Mouse (Mus musculus) B cell, adult 2 months (primary cell): ENCODE results near the gene Pde11a.
A peak's percentile ranks its signal among the peaks of the same experiment; 100 is the strongest.

ENCODE experiments used
- DNase-seq, 2 experiments: peaks; one replicate each; pipeline ENCODE4 v3.0.0; 2022

Gene Pde11a

GRCm38 (mm10) chr2:76338215-76339156 is at the start of gene Pde11a:
Gene Pde11a, minus strand, starts transcription at chr2:76338774.
- DNase-seq = no peak

- no peak for DNase-seq
These were observed 48.0 kb upstream of the Pde11a start for GRCm38 (mm10) chr2:76386531-76386930.

GRCm38 (mm10) chr2:76378646-76379045 is 40.1 kb upstream of the Pde11a start:
- no peak for DNase-seq

- DNase-seq = no peak
These were observed 36.1 kb upstream of the Pde11a start for GRCm38 (mm10) chr2:76374544-76375206.

GRCm38 (mm10) chr2:76372244-76372643 is 33.7 kb upstream of the Pde11a start:
- no peak for DNase-seq

- no peak for DNase-seq
These were observed 32.0 kb upstream of the Pde11a start for GRCm38 (mm10) chr2:76370656-76370922.

GRCm38 (mm10) chr2:76369821-76370655 is 31.5 kb upstream of the Pde11a start, which contains the start of gene Rbm45:
Gene Rbm45, plus strand, starts transcription at chr2:76369984.
- peak; percentile 93 to 94 for DNase-seq

GRCm38 (mm10) chr2:76368861-76369660 is 30.5 kb upstream of the Pde11a start:
- DNase-seq = peak; percentile 3 to 4

GRCm38 (mm10) chr2:76367188-76367922 is 28.8 kb upstream of the Pde11a start:
- peak; percentile 88 to 89 for DNase-seq

GRCm38 (mm10) chr2:76365811-76366210 is 27.2 kb upstream of the Pde11a start:
- DNase-seq = no peak

- DNase-seq = no peak
These were observed 23.5 kb upstream of the Pde11a start for GRCm38 (mm10) chr2:76362111-76362510.

GRCm38 (mm10) chr2:76360226-76360625 is 21.7 kb upstream of the Pde11a start, which contains the start of gene Cyct:
Gene Cyct, minus strand, starts transcription at chr2:76360450.
- no peak for DNase-seq

GRCm38 (mm10) chr2:76347839-76348238 is 9.3 kb upstream of the Pde11a start:
- DNase-seq = no peak

GRCm38 (mm10) chr2:76342146-76342545 is 3.6 kb upstream of the Pde11a start:
- DNase-seq = no peak

- DNase-seq = no peak
These were observed 4.0 kb downstream of the Pde11a start for GRCm38 (mm10) chr2:76334596-76334995.

- no peak for DNase-seq
These were observed 6.3 kb downstream of the Pde11a start for GRCm38 (mm10) chr2:76332161-76332805.

GRCm38 (mm10) chr2:76330081-76330480 is 8.5 kb downstream of the Pde11a start:
- DNase-seq = no peak

- DNase-seq = no peak
These were observed 12.4 kb downstream of the Pde11a start for GRCm38 (mm10) chr2:76326161-76326560.

GRCm38 (mm10) chr2:76324463-76324862 is 14.1 kb downstream of the Pde11a start:
- no peak for DNase-seq

- DNase-seq = no peak
These were observed 15.2 kb downstream of the Pde11a start for GRCm38 (mm10) chr2:76323185-76323875.
